In genomic region chr6:19215124-19215523, GRCm38 (mm10) we compare ENCODE assay signal across 23 mouse cellular contexts.
DNase-seq lines count a peak whose midpoint lies in the region; ATAC-seq and TF ChIP-seq lines count a peak whose summit lies in the region.
"Had no signal": no experiment of that assay in that cellular context is flagged by ENCODE, and none has a peak within 500 bp of the region (broad histone marks: within the 10 kb centered on the region; RNA-seq: fewer than 3 reads in every experiment).

No protein-coding gene starts in this region.

- no peaks in the 10 kb centered on the region for H3K27me3 ChIP-seq in forebrain, embryonic 15.5 days
- no peaks in the 10 kb centered on the region for H3K27me3 ChIP-seq in forebrain, embryonic 12.5 days
- no peaks in the 10 kb centered on the region for H3K27me3 ChIP-seq in cerebellum, adult 2 months (ENCODE audit: control insufficient read depth, insufficient read depth, low read length)
- H3K27me3 ChIP-seq: embryonic facial prominence, embryonic 12.5 days; intestine, embryonic 15.5 days; limb, embryonic 13.5 days; liver, embryonic 12.5 days; midbrain, embryonic 12.5 days; Patski had no signal

- 47% methylated on average over 1 of the region's 1 CpGs for WGBS in forebrain, embryonic 15.5 days
- 76% methylated on average over 1 of the region's 1 CpGs for WGBS in forebrain, embryonic 12.5 days
- 11% methylated on average over 1 of the region's 1 CpGs for WGBS in cerebellum, adult 2 months

- peak; percentile 50 for DNase-seq in brain, embryonic 14.5 days (ENCODE audit: low read depth)
- DNase-seq in cerebellum, adult 2 months = peak; percentile 51 to 78
- peak; percentile 58 to 60 for DNase-seq in cerebellum, postnatal 25 days
- no peak for DNase-seq in ovary, postnatal 14 days (ENCODE audit: low spot score)
- DNase-seq in lung, adult 18-20 months = no peak
- DNase-seq in MN1 (ENCODE audit: low spot score) = no peak
- DNase-seq: adrenal gland, adult 2 months; gastrocnemius, postnatal 36 days; heart, adult 2 months; kidney, adult 8-10 months; kidney, postnatal 14 days; lung, adult 2 months; lung, postnatal 14 days; thymus, postnatal 36 days had no signal

- ATAC-seq in forebrain, embryonic 15.5 days (replicated peaks) = peak; percentile 89
- no peak for ATAC-seq in forebrain, embryonic 12.5 days (ENCODE audit: low FRiP score)
- ATAC-seq: intestine, embryonic 15.5 days; liver, embryonic 12.5 days; Patski had no signal

- H3K36me3 ChIP-seq in forebrain, embryonic 15.5 days = no peaks in the 10 kb centered on the region
- no peaks in the 10 kb centered on the region for H3K36me3 ChIP-seq in forebrain, embryonic 12.5 days (replicated peaks)
- H3K36me3 ChIP-seq: embryonic facial prominence, embryonic 12.5 days; intestine, embryonic 15.5 days; limb, embryonic 13.5 days; liver, embryonic 12.5 days; midbrain, embryonic 12.5 days had no signal

- H3K4me3 ChIP-seq in forebrain, embryonic 15.5 days = no peak overlapping the region
- H3K4me3 ChIP-seq in forebrain, embryonic 12.5 days (replicated peaks) = no peak overlapping the region
- no peak overlapping the region for H3K4me3 ChIP-seq in cerebellum, adult 2 months (replicated peaks; ENCODE audit: insufficient read depth, low read depth, low read length)
- H3K4me3 ChIP-seq: embryonic facial prominence, embryonic 12.5 days; heart, adult 2 months; intestine, embryonic 15.5 days; limb, embryonic 13.5 days; liver, embryonic 12.5 days; midbrain, embryonic 12.5 days had no signal

- peak overlapping the region; percentile 70 for H3K27ac ChIP-seq in forebrain, embryonic 15.5 days (replicated peaks)
- no peak overlapping the region for H3K27ac ChIP-seq in forebrain, embryonic 12.5 days
- no peak overlapping the region; the same call in 1 of the 2 replicates for H3K27ac ChIP-seq in cerebellum, adult 2 months (ENCODE audit: insufficient read depth, low read length)
- H3K27ac ChIP-seq: embryonic facial prominence, embryonic 12.5 days; heart, adult 2 months; hindbrain, embryonic 14.5 days; intestine, embryonic 15.5 days; limb, embryonic 13.5 days; liver, embryonic 12.5 days; midbrain, embryonic 12.5 days had no signal

- H3K4me1 ChIP-seq in forebrain, embryonic 15.5 days = 0 out of 2 replicates have a peak, but pooled peaks cover 3% of the 10 kb centered on the region
- H3K4me1 ChIP-seq in forebrain, embryonic 12.5 days = no peaks in the 10 kb centered on the region
- no peaks in the 10 kb centered on the region; the same call in 1 of the 2 replicates for H3K4me1 ChIP-seq in cerebellum, adult 2 months (ENCODE audit: control insufficient read depth, insufficient read depth, low read length)
- H3K4me1 ChIP-seq: embryonic facial prominence, embryonic 12.5 days; intestine, embryonic 15.5 days; limb, embryonic 13.5 days; liver, embryonic 12.5 days; midbrain, embryonic 12.5 days had no signal

- no peak overlapping the region for H3K4me2 ChIP-seq in forebrain, embryonic 15.5 days (replicated peaks)
- H3K4me2 ChIP-seq in forebrain, embryonic 12.5 days = no peak overlapping the region
- H3K4me2 ChIP-seq: embryonic facial prominence, embryonic 12.5 days; hindbrain, embryonic 14.5 days; intestine, embryonic 15.5 days; limb, embryonic 13.5 days; liver, embryonic 12.5 days; midbrain, embryonic 12.5 days had no signal

- no peaks in the 10 kb centered on the region for H3K9me3 ChIP-seq in forebrain, embryonic 15.5 days
- H3K9me3 ChIP-seq in forebrain, embryonic 12.5 days = no peaks in the 10 kb centered on the region
- H3K9me3 ChIP-seq: embryonic facial prominence, embryonic 12.5 days; intestine, embryonic 15.5 days; limb, embryonic 13.5 days; liver, embryonic 12.5 days; midbrain, embryonic 12.5 days had no signal

- TF ChIP-seq CTCF in brain, embryonic 14.5 days (IDR thresholded peaks at IDR 0.05; ENCODE audit: borderline replicate concordance, extremely low read depth, insufficient read depth, insufficient read length) = no peak
- TF ChIP-seq CTCF in cerebellum, adult 2 months (IDR thresholded peaks at IDR 0.05; ENCODE audit: borderline replicate concordance, insufficient read depth, low read depth, low read length) = no peak

- TF ChIP-seq POLR2A in brain, embryonic 14.5 days (IDR thresholded peaks at IDR 0.05; ENCODE audit: borderline replicate concordance, extremely low read depth, insufficient read depth, insufficient read length, poor library complexity, severe bottlenecking) = no peak
- TF ChIP-seq POLR2A in cerebellum, adult 2 months (IDR thresholded peaks at IDR 0.05; ENCODE audit: borderline replicate concordance, insufficient read depth, low read length) = no peak

- H3K9ac ChIP-seq in forebrain, embryonic 15.5 days (replicated peaks) = no peak overlapping the region
- H3K9ac ChIP-seq in forebrain, embryonic 12.5 days = no peak overlapping the region
- H3K9ac ChIP-seq: embryonic facial prominence, embryonic 12.5 days; hindbrain, embryonic 14.5 days; intestine, embryonic 15.5 days; limb, embryonic 13.5 days; liver, embryonic 12.5 days; midbrain, embryonic 12.5 days had no signal

Comparison
In these comparisons a context has a peak if more than half of its experiments do, and no peak if none do; other contexts are left out.
1. DNase-seq: peak in brain, embryonic 14.5 days (single experiment), cerebellum, adult 2 months (2 of 2) and cerebellum, postnatal 25 days (2 of 2); none in ovary, postnatal 14 days (single experiment), lung, adult 18-20 months (0 of 2) and MN1 (single experiment).